Mouse (Mus musculus): Measurements from ENCODE around the gene Pdcl2.

DNA sequence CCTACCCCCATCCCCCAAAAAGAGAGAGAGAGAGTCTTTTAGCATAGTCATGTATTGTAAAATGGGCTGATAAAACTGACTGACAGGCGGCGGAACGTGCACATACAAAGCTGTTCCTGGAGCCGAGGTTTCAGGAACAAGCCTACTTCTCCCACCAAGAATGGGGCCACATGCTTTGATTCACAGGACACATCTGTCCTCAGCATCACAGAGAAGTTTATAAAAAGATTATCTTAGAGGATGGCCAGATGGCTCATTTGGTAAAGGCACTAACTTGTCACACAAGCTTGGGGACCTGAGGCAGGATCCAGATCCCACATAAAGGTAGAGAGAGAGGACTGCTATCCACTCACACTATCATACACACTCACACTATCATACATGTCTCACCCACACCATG, 5.8 kb downstream of the Pdcl2 start:
- TF ChIP-seq CTCF (IDR thresholded peaks at IDR 0.05; ENCODE audit: low read depth, low read length) (no peak), POLR2A (IDR thresholded peaks at IDR 0.05; ENCODE audit: insufficient read depth, low read length) (no peak)

Data from ES-Bruce4 (cell line).